Comparison of ENCODE assay signal across 8 mouse cellular contexts in the genomic region with DNA sequence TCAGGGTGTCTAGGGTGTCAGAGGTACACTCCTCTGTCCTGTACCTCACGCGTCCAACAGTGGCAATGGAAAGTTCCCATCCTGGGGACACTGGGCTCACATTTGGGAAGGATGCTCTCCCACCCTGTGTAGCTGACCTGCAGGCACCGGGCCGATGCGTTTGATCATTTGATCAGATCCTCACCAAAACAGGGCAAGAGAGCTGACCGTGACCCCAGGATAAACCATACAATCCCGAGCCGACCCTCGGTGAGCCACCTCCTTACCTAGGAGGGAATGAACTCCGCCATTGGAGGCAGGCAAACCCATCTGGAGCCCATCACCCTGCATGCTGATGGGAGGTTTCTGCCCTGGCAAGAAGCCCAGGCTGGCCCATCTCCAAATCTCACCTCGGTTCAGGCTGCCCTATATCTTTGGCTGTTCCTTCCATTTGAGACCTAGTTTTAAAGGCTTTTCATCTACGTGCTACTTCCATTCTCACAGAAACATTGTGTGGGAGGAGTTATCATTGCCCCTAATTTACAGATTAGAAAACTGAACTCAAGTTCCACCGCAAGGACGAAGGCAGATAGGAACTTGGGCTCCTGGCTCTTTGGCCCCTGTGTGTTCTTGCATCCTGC. TPM values are rescaled to one million over a fixed set of nuclear protein-coding genes. Genes with fewer than 3 reads are reported as not detected.
DNase-seq lines count a peak whose midpoint lies in the region; ATAC-seq and TF ChIP-seq lines count a peak whose summit lies in the region.

No protein-coding gene starts in this region.

- WGBS in forebrain, embryonic 13.5 days = 62% methylated on average over 14 of the region's 14 CpGs
- WGBS in forebrain, embryonic 10.5 days = 91% methylated on average over 14 of the region's 14 CpGs
- 85% methylated on average over 14 of the region's 14 CpGs for WGBS in neural tube, embryonic 12.5 days
- 72% methylated on average over 14 of the region's 14 CpGs for WGBS in neural tube, embryonic 15.5 days
- WGBS in heart, embryonic 15.5 days = 38% methylated on average over 14 of the region's 14 CpGs
- 77% methylated on average over 14 of the region's 14 CpGs for WGBS in hindbrain, embryonic 12.5 days

- DNase-seq in forebrain, embryonic 10.5 days (ENCODE audit: extremely low spot score, low spot score) = no peak
- peak; percentile 62 for DNase-seq in ovary, postnatal 14 days (ENCODE audit: low spot score)
- no peak for DNase-seq in gastrocnemius, adult 2 months

- H3K9me3 ChIP-seq in forebrain, embryonic 13.5 days (replicated peaks) = no peaks in the 10 kb centered on the region
- H3K9me3 ChIP-seq in forebrain, embryonic 10.5 days = no peaks in the 10 kb centered on the region
- H3K9me3 ChIP-seq in neural tube, embryonic 12.5 days = no peaks in the 10 kb centered on the region
- no peaks in the 10 kb centered on the region for H3K9me3 ChIP-seq in neural tube, embryonic 15.5 days (replicated peaks)
- H3K9me3 ChIP-seq in heart, embryonic 15.5 days (replicated peaks) = no peaks in the 10 kb centered on the region
- no peaks in the 10 kb centered on the region for H3K9me3 ChIP-seq in hindbrain, embryonic 12.5 days (replicated peaks)

- H3K27me3 ChIP-seq in forebrain, embryonic 13.5 days = peaks cover 3% of the 10 kb centered on the region; the same call in 1 of the 2 replicates
- peaks cover 97% of the 10 kb centered on the region for H3K27me3 ChIP-seq in forebrain, embryonic 10.5 days (ENCODE audit: poor library complexity, severe bottlenecking)
- H3K27me3 ChIP-seq in neural tube, embryonic 12.5 days (replicated peaks) = peaks cover 37% of the 10 kb centered on the region; the same call in 1 of the 2 replicates
- H3K27me3 ChIP-seq in neural tube, embryonic 15.5 days (replicated peaks) = peaks cover 3% of the 10 kb centered on the region
- peaks cover 30% of the 10 kb centered on the region for H3K27me3 ChIP-seq in heart, embryonic 15.5 days
- H3K27me3 ChIP-seq in hindbrain, embryonic 12.5 days = peaks cover 40% of the 10 kb centered on the region

- H3K9ac ChIP-seq in forebrain, embryonic 13.5 days = no peak overlapping the region
- H3K9ac ChIP-seq in neural tube, embryonic 12.5 days = 0 out of 2 replicates have a peak overlapping the region, but pooled peaks have one; percentile 3
- H3K9ac ChIP-seq in neural tube, embryonic 15.5 days (replicated peaks) = no peak overlapping the region
- H3K9ac ChIP-seq in heart, embryonic 15.5 days = no peak overlapping the region
- H3K9ac ChIP-seq in hindbrain, embryonic 12.5 days = no peak overlapping the region

- intact Hi-C loops in gastrocnemius, adult 2 months (cut with DNase I) = loop anchor here (1.0 to 2.0 kb wide), 3 partner anchors 138 to 232 kb away; no protein-coding TSS in a partner anchor

- H3K36me3 ChIP-seq in forebrain, embryonic 13.5 days (ENCODE audit: poor library complexity, severe bottlenecking) = no peaks in the 10 kb centered on the region
- H3K36me3 ChIP-seq in forebrain, embryonic 10.5 days (replicated peaks) = no peaks in the 10 kb centered on the region
- no peaks in the 10 kb centered on the region for H3K36me3 ChIP-seq in neural tube, embryonic 12.5 days
- H3K36me3 ChIP-seq in neural tube, embryonic 15.5 days = no peaks in the 10 kb centered on the region
- no peaks in the 10 kb centered on the region for H3K36me3 ChIP-seq in heart, embryonic 15.5 days
- H3K36me3 ChIP-seq in hindbrain, embryonic 12.5 days = no peaks in the 10 kb centered on the region

- peak; percentile 28; the same call in 1 of the 2 replicates for ATAC-seq in forebrain, embryonic 13.5 days
- ATAC-seq in neural tube, embryonic 12.5 days (ENCODE audit: low FRiP score, low read depth) = no peak
- ATAC-seq in neural tube, embryonic 15.5 days (ENCODE audit: low FRiP score) = no peak
- ATAC-seq in heart, embryonic 15.5 days (replicated peaks; ENCODE audit: insufficient number of reproducible peaks, insufficient read depth, low FRiP score, low read depth) = peak; percentile 63
- no peak for ATAC-seq in hindbrain, embryonic 12.5 days (ENCODE audit: low FRiP score)

- peak overlapping the region; percentile 63 for H3K27ac ChIP-seq in forebrain, embryonic 13.5 days
- H3K27ac ChIP-seq in forebrain, embryonic 10.5 days = no peak overlapping the region
- no peak overlapping the region for H3K27ac ChIP-seq in neural tube, embryonic 12.5 days
- no peak overlapping the region for H3K27ac ChIP-seq in neural tube, embryonic 15.5 days (replicated peaks)
- H3K27ac ChIP-seq in heart, embryonic 15.5 days = peak overlapping the region; percentile 50
- H3K27ac ChIP-seq in gastrocnemius, adult 2 months = no peak overlapping the region
- no peak overlapping the region for H3K27ac ChIP-seq in hindbrain, embryonic 12.5 days

- peaks cover 78% of the 10 kb centered on the region for H3K4me1 ChIP-seq in forebrain, embryonic 13.5 days
- H3K4me1 ChIP-seq in forebrain, embryonic 10.5 days = peaks cover 66% of the 10 kb centered on the region
- peaks cover 45% of the 10 kb centered on the region for H3K4me1 ChIP-seq in neural tube, embryonic 12.5 days
- peaks cover 57% of the 10 kb centered on the region for H3K4me1 ChIP-seq in neural tube, embryonic 15.5 days
- peaks cover 63% of the 10 kb centered on the region for H3K4me1 ChIP-seq in heart, embryonic 15.5 days (replicated peaks)
- H3K4me1 ChIP-seq in hindbrain, embryonic 12.5 days = peaks cover 43% of the 10 kb centered on the region

- H3K4me3 ChIP-seq in forebrain, embryonic 13.5 days = no peak overlapping the region
- H3K4me3 ChIP-seq in forebrain, embryonic 10.5 days = no peak overlapping the region
- no peak overlapping the region for H3K4me3 ChIP-seq in neural tube, embryonic 12.5 days
- no peak overlapping the region for H3K4me3 ChIP-seq in neural tube, embryonic 15.5 days (replicated peaks)
- no peak overlapping the region for H3K4me3 ChIP-seq in heart, embryonic 15.5 days
- H3K4me3 ChIP-seq in gastrocnemius, adult 2 months = no peak overlapping the region
- H3K4me3 ChIP-seq in hindbrain, embryonic 12.5 days = no peak overlapping the region

- TF ChIP-seq CTCF in gastrocnemius, adult 2 months (IDR thresholded peaks at IDR 0.05) = no peak

- peak overlapping the region; percentile 9; the same call in 1 of the 2 replicates for H3K4me2 ChIP-seq in forebrain, embryonic 13.5 days
- H3K4me2 ChIP-seq in neural tube, embryonic 12.5 days (replicated peaks) = no peak overlapping the region
- no peak overlapping the region for H3K4me2 ChIP-seq in neural tube, embryonic 15.5 days
- no peak overlapping the region for H3K4me2 ChIP-seq in heart, embryonic 15.5 days
- no peak overlapping the region for H3K4me2 ChIP-seq in hindbrain, embryonic 12.5 days (replicated peaks)

RNA-seq across cellular contexts. Expression of gene Nfam1, which starts 3.9 kb away (rescaled TPM):
- polyA plus RNA-seq in forebrain, embryonic 13.5 days (2015; fragmentation: Nextera tagmentation; extraction: Ambion mirVana) = 1.2 and 1.5 TPM in 2 replicates
- 1.6 and 2.3 TPM in 2 replicates for polyA plus RNA-seq in forebrain, embryonic 10.5 days (2016; fragmentation: Nextera tagmentation; extraction: Ambion mirVana)
- 2.4 and 2.9 TPM in 2 replicates for polyA plus RNA-seq in neural tube, embryonic 12.5 days (2016; fragmentation: Nextera tagmentation; extraction: Ambion mirVana)
- 1.7 and 2.5 TPM in 2 replicates for polyA plus RNA-seq in neural tube, embryonic 15.5 days (2015; fragmentation: Nextera tagmentation; extraction: Ambion mirVana)
- polyA plus RNA-seq in heart, embryonic 15.5 days (2015; fragmentation: Nextera tagmentation; extraction: Ambion mirVana) = 1.8 and 3.9 TPM in 2 replicates
- under 1 TPM; 0.41 to 0.98 TPM for total RNA-seq in gastrocnemius, adult 2 months (2021)
- 1.9 and 2.2 TPM in 2 replicates for polyA plus RNA-seq in hindbrain, embryonic 12.5 days (2016; fragmentation: Nextera tagmentation; extraction: Ambion mirVana)

RNA-seq across cellular contexts. Expression of gene Tcf20, which starts 49.3 kb away (rescaled TPM):
- 15.3 and 18.6 TPM in 2 replicates for polyA plus RNA-seq in forebrain, embryonic 13.5 days (2015; fragmentation: Nextera tagmentation; extraction: Ambion mirVana)
- 6.5 and 7.1 TPM in 2 replicates for polyA plus RNA-seq in forebrain, embryonic 10.5 days (2016; fragmentation: Nextera tagmentation; extraction: Ambion mirVana)
- polyA plus RNA-seq in neural tube, embryonic 12.5 days (2016; fragmentation: Nextera tagmentation; extraction: Ambion mirVana) = 9.8 and 11.8 TPM in 2 replicates
- 11.2 and 11.5 TPM in 2 replicates for polyA plus RNA-seq in neural tube, embryonic 15.5 days (2015; fragmentation: Nextera tagmentation; extraction: Ambion mirVana)
- 4.2 and 5.2 TPM in 2 replicates for polyA plus RNA-seq in heart, embryonic 15.5 days (2015; fragmentation: Nextera tagmentation; extraction: Ambion mirVana)
- 10 to 100 TPM; 28.9 to 33.6 TPM for total RNA-seq in gastrocnemius, adult 2 months (2021)
- polyA plus RNA-seq in hindbrain, embryonic 12.5 days (2016; fragmentation: Nextera tagmentation; extraction: Ambion mirVana) = 12.4 and 14.0 TPM in 2 replicates

RNA-seq across cellular contexts. Expression of gene Serhl, which starts 52.3 kb away (rescaled TPM):
- 35.4 and 36.9 TPM in 2 replicates for polyA plus RNA-seq in forebrain, embryonic 13.5 days (2015; fragmentation: Nextera tagmentation; extraction: Ambion mirVana)
- polyA plus RNA-seq in forebrain, embryonic 10.5 days (2016; fragmentation: Nextera tagmentation; extraction: Ambion mirVana) = 49.7 and 51.8 TPM in 2 replicates
- 40.0 and 42.1 TPM in 2 replicates for polyA plus RNA-seq in neural tube, embryonic 12.5 days (2016; fragmentation: Nextera tagmentation; extraction: Ambion mirVana)
- 30.9 and 42.9 TPM in 2 replicates for polyA plus RNA-seq in neural tube, embryonic 15.5 days (2015; fragmentation: Nextera tagmentation; extraction: Ambion mirVana)
- 61.5 and 66.3 TPM in 2 replicates for polyA plus RNA-seq in heart, embryonic 15.5 days (2015; fragmentation: Nextera tagmentation; extraction: Ambion mirVana)
- total RNA-seq in gastrocnemius, adult 2 months (2021) = 10 to 100 TPM; 22.8 to 29.1 TPM
- 44.3 and 46.1 TPM in 2 replicates for polyA plus RNA-seq in hindbrain, embryonic 12.5 days (2016; fragmentation: Nextera tagmentation; extraction: Ambion mirVana)

Comparison
In these comparisons a context has a peak if more than half of its experiments do, and no peak if none do; other contexts are left out.
1. H3K27ac ChIP-seq: peak in forebrain, embryonic 13.5 days (single experiment) and heart, embryonic 15.5 days (single experiment); none in forebrain, embryonic 10.5 days (single experiment), neural tube, embryonic 12.5 days (single experiment), neural tube, embryonic 15.5 days (single experiment), gastrocnemius, adult 2 months (single experiment) and hindbrain, embryonic 12.5 days (single experiment).
2. ATAC-seq: peak in forebrain, embryonic 13.5 days (single experiment) and heart, embryonic 15.5 days (single experiment); none in neural tube, embryonic 12.5 days (single experiment), neural tube, embryonic 15.5 days (single experiment) and hindbrain, embryonic 12.5 days (single experiment).